Mouse (Mus musculus): ENCODE measurements around the gene Usp44. TPM values are rescaled to one million over a fixed set of nuclear protein-coding genes. Genes with fewer than 3 reads are reported as not detected.
A peak's percentile ranks its signal among the peaks of the same experiment; 100 is the strongest.
"Not testable (repeated sequence)": the region's sequence is repeated elsewhere in the genome, so short reads cannot be mapped to it uniquely, and the experiment has no call there.

Gene Usp44
- polyA plus RNA-seq (2014; fragmentation: Nextera tagmentation; extraction: Ambion mirVana): 5.0 and 5.5 TPM in 2 replicates

DNA sequence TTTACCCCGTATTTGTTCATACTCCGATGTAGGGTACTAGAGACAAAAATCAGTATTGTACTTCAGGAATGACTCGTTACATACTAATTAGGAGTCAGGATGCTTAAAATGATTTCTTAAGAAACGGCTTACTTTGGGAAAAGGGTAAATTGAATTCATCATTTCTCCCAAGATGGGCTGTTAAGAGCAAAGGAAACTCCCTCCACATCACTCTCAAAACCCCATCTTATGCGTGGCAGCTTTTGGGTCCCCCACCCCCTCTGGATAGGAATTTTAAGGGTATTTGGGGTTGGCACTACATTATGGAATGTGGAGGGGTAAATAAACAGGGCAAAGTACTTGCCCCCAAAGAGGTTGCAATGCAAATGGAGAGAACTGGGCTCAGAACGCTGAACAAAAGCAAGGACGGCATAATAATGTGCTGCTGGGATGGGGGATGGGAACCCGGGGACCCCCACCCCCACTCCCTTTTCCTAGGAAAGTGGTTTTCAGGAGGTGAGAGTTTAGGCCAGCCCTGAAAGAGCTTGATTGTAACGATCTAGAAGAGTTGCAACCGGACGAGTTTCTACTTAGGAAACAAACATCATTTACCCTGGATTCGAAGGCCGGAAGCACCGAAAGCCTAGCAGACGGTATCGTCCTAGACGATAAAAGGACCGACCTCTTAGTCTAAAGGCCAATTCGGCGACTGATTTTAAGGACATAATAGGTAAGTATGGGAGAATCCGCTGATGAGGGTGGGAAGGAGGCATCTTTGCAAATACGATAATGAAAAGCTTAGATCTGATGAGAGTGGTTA is at the start of gene Usp44:
Gene Usp44 (plus strand): TSS at position 625 of the 799 bp plus-strand sequence.
- no peak for ATAC-seq (replicated peaks; ENCODE audit: insufficient number of reproducible peaks, low FRiP score, low TSS enrichment, low read depth)
- peak; percentile 39 for DNase-seq (ENCODE audit: low spot score)
- H3K9me3 ChIP-seq (replicated peaks; ENCODE audit: control insufficient read depth, low read length): no peaks in the 10 kb centered on the region
- H3K36me3 ChIP-seq (replicated peaks; ENCODE audit: control insufficient read depth, insufficient read depth, low read depth, low read length): no peaks in the 10 kb centered on the region
- H3K4me1 ChIP-seq (ENCODE audit: control insufficient read depth, insufficient read depth, low read length): no peaks in the 10 kb centered on the region
- peak within 1 kb of the TSS; percentile 6; the same call in 1 of the 2 replicates for H3K4me2 ChIP-seq (ENCODE audit: low read depth, low read length)
- 6% methylated on average over 22 of the region's 22 CpGs for WGBS
- no peak within 1 kb of the TSS for H3K4me3 ChIP-seq (ENCODE audit: low read depth, low read length)
- H3K27me3 ChIP-seq (ENCODE audit: control insufficient read depth, insufficient read depth, low read length): peaks cover 11% of the 10 kb centered on the region
- no peak within 1 kb of the TSS for H3K27ac ChIP-seq (replicated peaks; ENCODE audit: low read depth, low read length)
- no peak within 1 kb of the TSS for H3K9ac ChIP-seq (replicated peaks; ENCODE audit: low read length)

DNA sequence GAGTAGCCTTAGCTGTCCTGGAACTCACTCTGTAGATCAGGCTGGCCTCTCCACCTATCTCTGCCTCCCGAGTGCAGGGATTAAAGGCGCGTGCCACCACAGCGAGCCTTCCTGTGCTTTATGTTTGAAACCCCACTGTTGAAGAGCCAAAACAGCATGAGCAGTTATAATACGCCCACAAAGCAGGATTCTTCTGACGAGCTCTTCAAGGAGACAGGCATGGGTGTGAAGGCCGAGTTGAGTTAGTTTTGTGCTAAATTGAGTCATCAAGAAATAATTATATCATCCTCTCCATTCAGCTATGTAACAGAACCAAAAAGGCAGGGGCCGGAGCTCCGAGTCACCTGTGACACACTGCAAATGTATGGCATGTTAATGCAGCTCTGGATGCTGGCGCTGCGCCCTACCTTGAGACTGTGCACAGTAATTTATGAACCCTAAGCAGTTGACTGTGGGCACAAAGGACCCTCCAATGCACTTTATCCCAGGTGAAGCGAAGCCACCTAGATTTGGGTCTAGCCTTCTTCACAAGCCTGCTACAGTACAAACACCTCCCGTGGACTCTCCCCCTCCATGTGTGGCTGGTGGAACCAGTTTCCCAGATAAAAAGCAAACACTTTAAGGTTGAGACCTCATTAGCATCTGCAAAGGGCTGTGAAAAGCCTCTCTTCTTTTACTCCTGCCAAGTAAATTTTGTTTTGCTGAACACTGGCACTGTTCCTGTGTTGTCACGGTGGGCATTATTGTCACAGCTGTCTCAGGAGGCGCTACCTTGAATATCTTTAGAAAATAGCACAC is 47.9 kb upstream of the Usp44 start:
- Histone ChIP-seq H3K36me3 (replicated peaks; ENCODE audit: control insufficient read depth, insufficient read depth, low read depth, low read length) (no peaks in the 10 kb centered on the region), H3K27ac (replicated peaks; ENCODE audit: low read depth, low read length) (no peak overlapping the region), H3K27me3 (ENCODE audit: control insufficient read depth, insufficient read depth, low read length) (no peaks in the 10 kb centered on the region), H3K4me3 (ENCODE audit: low read depth, low read length) (no peak overlapping the region), H3K9me3 (replicated peaks; ENCODE audit: control insufficient read depth, low read length) (no peaks in the 10 kb centered on the region), H3K9ac (replicated peaks; ENCODE audit: low read length) (no peak overlapping the region), H3K4me1 (ENCODE audit: control insufficient read depth, insufficient read depth, low read length) (no peaks in the 10 kb centered on the region), H3K4me2 (ENCODE audit: low read depth, low read length) (no peak overlapping the region)
- WGBS: 73% methylated on average over 15 of the region's 15 CpGs
- ATAC-seq (replicated peaks; ENCODE audit: insufficient number of reproducible peaks, low FRiP score, low TSS enrichment, low read depth) (no peak), DNase-seq (ENCODE audit: low spot score) (no peak)

DNA sequence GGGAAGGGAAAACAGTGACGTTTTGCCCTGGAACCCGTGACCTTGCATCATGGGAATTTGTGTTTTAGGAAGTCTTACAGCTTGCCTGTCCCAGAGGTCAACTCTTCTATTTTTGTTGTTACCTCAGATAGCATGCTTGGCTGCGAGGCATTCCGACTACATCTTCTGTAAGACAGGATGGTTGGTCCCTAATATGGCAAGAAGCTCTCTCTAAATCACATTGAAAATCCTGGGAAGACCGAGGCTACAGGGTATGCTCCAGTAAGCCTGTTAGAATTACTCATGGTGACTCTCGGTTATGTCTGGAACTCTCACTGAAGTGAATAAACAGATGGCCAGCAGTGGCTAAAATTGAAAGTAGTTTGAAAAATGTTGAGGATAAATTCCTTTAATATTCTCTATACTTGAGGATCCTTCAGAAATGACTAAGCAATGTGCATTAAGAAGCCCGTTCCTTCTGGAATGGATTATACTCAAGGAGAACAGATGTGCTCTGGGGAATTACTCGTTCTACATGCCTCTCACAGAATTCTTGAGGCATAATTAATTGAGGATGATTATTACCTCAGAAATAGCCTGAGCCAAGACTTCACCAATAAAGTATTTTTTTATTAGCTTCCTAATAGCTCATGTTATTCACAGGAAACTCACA is 31.5 kb upstream of the Usp44 start:
- no peak overlapping the region for H3K4me2 ChIP-seq (ENCODE audit: low read depth, low read length)
- DNase-seq (ENCODE audit: low spot score): no peak
- H3K27ac ChIP-seq (replicated peaks; ENCODE audit: low read depth, low read length): no peak overlapping the region
- no peaks in the 10 kb centered on the region for H3K27me3 ChIP-seq (ENCODE audit: control insufficient read depth, insufficient read depth, low read length)
- no peaks in the 10 kb centered on the region for H3K36me3 ChIP-seq (replicated peaks; ENCODE audit: control insufficient read depth, insufficient read depth, low read depth, low read length)
- 68% methylated on average over 8 of the region's 8 CpGs for WGBS
- ATAC-seq (replicated peaks; ENCODE audit: insufficient number of reproducible peaks, low FRiP score, low TSS enrichment, low read depth): no peak
- no peaks in the 10 kb centered on the region for H3K4me1 ChIP-seq (ENCODE audit: control insufficient read depth, insufficient read depth, low read length)
- H3K4me3 ChIP-seq (ENCODE audit: low read depth, low read length): no peak overlapping the region
- H3K9ac ChIP-seq (replicated peaks; ENCODE audit: low read length): no peak overlapping the region
- no peaks in the 10 kb centered on the region for H3K9me3 ChIP-seq (replicated peaks; ENCODE audit: control insufficient read depth, low read length)

DNA sequence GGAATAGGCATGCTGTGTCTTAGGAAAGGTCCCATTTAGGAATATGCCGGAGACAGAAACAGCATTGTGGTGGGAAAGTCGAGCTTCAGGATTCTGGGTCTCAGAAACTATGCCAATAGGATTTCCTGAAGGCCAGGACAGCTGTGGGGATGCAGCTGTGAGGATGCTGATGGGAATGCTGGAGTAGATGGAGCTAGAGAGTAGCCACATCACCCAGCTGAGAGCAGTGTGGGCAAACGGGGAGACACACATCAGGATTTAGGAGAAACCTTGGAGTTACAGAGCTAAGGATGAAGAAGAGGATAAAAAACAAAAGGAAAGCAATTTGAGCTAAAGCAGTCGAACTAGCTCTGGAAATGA is 31.0 kb upstream of the Usp44 start:
- DNase-seq (ENCODE audit: low spot score) (no peak), ATAC-seq (replicated peaks; ENCODE audit: insufficient number of reproducible peaks, low FRiP score, low TSS enrichment, low read depth) (no peak)
- Histone ChIP-seq H3K4me1 (ENCODE audit: control insufficient read depth, insufficient read depth, low read length) (no peaks in the 10 kb centered on the region), H3K9ac (replicated peaks; ENCODE audit: low read length) (no peak overlapping the region), H3K4me3 (ENCODE audit: low read depth, low read length) (no peak overlapping the region), H3K27ac (replicated peaks; ENCODE audit: low read depth, low read length) (no peak overlapping the region), H3K9me3 (replicated peaks; ENCODE audit: control insufficient read depth, low read length) (no peaks in the 10 kb centered on the region), H3K4me2 (ENCODE audit: low read depth, low read length) (no peak overlapping the region), H3K27me3 (ENCODE audit: control insufficient read depth, insufficient read depth, low read length) (no peaks in the 10 kb centered on the region), H3K36me3 (replicated peaks; ENCODE audit: control insufficient read depth, insufficient read depth, low read depth, low read length) (no peaks in the 10 kb centered on the region)
- WGBS: 69% methylated on average over 4 of the region's 4 CpGs

DNA sequence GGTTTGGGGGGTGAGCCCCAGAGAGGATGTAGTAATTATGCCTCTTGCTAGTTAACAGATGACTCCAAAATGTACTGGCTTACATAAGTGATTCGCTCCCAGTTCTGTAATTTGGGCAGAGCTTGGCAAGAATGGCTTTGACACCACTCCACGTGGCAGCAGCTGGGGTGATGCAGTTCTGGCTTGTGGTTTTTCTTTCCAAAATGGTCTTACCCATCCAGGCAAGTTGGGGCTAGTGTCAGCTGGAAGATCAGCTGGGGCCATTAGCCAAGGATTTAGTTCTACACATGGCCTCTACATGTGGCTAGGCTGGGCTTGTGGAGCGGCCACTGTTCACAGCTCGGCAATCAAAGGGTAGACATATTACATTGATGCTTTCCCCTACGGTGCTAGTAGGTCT is 30.5 kb upstream of the Usp44 start:
- ATAC-seq (replicated peaks; ENCODE audit: insufficient number of reproducible peaks, low FRiP score, low TSS enrichment, low read depth): no peak

DNA sequence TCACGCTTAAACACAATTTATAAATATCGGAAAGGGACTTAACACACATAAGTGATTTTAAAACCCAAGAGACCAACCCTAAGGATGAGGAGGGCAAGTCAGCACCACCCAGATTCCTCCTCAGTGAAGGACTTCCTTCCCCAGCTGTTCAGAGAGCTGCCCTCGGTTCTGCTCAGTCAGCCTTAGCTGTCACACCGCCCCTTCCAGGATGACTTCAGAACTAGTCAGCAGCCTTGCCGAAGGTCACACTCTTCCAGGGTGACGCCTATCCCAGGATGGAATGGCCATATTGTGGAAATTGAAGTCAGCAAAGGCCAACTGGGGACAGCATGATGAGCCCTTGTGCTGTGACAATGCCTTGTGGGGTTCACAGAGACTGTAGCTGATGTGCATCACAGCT is 28.2 kb upstream of the Usp44 start:
- Histone ChIP-seq H3K4me2 (ENCODE audit: low read depth, low read length) (no peak overlapping the region), H3K4me1 (ENCODE audit: control insufficient read depth, insufficient read depth, low read length) (no peaks in the 10 kb centered on the region), H3K27me3 (ENCODE audit: control insufficient read depth, insufficient read depth, low read length) (no peaks in the 10 kb centered on the region), H3K9me3 (replicated peaks; ENCODE audit: control insufficient read depth, low read length) (no peaks in the 10 kb centered on the region), H3K27ac (replicated peaks; ENCODE audit: low read depth, low read length) (no peak overlapping the region), H3K9ac (replicated peaks; ENCODE audit: low read length) (no peak overlapping the region), H3K4me3 (ENCODE audit: low read depth, low read length) (no peak overlapping the region), H3K36me3 (replicated peaks; ENCODE audit: control insufficient read depth, insufficient read depth, low read depth, low read length) (no peaks in the 10 kb centered on the region)
- ATAC-seq (replicated peaks; ENCODE audit: insufficient number of reproducible peaks, low FRiP score, low TSS enrichment, low read depth) (no peak), DNase-seq (ENCODE audit: low spot score) (no peak)
- WGBS: 70% methylated on average over 6 of the region's 6 CpGs

More for the DNA sequence above, 30.5 kb upstream of the Usp44 start:
- WGBS: 84% methylated on average over 5 of the region's 5 CpGs
- no peaks in the 10 kb centered on the region for H3K9me3 ChIP-seq (replicated peaks; ENCODE audit: control insufficient read depth, low read length)
- H3K9ac ChIP-seq (replicated peaks; ENCODE audit: low read length): no peak overlapping the region
- no peaks in the 10 kb centered on the region for H3K4me1 ChIP-seq (ENCODE audit: control insufficient read depth, insufficient read depth, low read length)
- no peak for DNase-seq (ENCODE audit: low spot score)
- no peak overlapping the region for H3K4me2 ChIP-seq (ENCODE audit: low read depth, low read length)
- no peaks in the 10 kb centered on the region for H3K36me3 ChIP-seq (replicated peaks; ENCODE audit: control insufficient read depth, insufficient read depth, low read depth, low read length)
- H3K27ac ChIP-seq (replicated peaks; ENCODE audit: low read depth, low read length): no peak overlapping the region
- no peak overlapping the region for H3K4me3 ChIP-seq (ENCODE audit: low read depth, low read length)
- no peaks in the 10 kb centered on the region for H3K27me3 ChIP-seq (ENCODE audit: control insufficient read depth, insufficient read depth, low read length)

DNA sequence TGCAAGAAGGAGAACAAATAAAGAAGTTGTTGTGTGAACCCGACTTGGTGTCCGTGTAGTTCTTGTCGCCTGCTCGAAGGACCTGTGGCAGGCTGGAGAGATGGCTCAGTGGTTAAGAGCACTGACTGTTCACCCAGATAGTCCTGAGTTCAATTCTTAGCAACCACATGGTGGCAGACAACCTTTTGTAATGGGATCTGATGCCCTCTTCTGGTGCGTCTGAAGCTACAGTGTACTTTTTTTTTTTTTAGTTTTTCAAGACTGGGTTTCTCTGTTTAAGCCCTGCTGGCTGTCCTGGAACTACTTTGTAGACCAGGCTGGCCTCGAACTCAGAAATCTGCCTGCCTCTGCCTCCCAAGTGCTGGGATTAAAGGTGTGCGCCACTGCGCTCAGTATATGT is 21.9 kb upstream of the Usp44 start:
- not testable (repeated sequence) for DNase-seq (ENCODE audit: low spot score); H3K9me3 ChIP-seq (replicated peaks; ENCODE audit: control insufficient read depth, low read length); H3K4me2 ChIP-seq (ENCODE audit: low read depth, low read length); H3K27ac ChIP-seq (replicated peaks; ENCODE audit: low read depth, low read length); H3K4me3 ChIP-seq (ENCODE audit: low read depth, low read length); H3K9ac ChIP-seq (replicated peaks; ENCODE audit: low read length); H3K36me3 ChIP-seq (replicated peaks; ENCODE audit: control insufficient read depth, insufficient read depth, low read depth, low read length); H3K4me1 ChIP-seq (ENCODE audit: control insufficient read depth, insufficient read depth, low read length); ATAC-seq (replicated peaks; ENCODE audit: insufficient number of reproducible peaks, low FRiP score, low TSS enrichment, low read depth); H3K27me3 ChIP-seq (ENCODE audit: control insufficient read depth, insufficient read depth, low read length)
- 94% methylated on average over 8 of the region's 8 CpGs for WGBS
